Mouse (Mus musculus): Measurements from ENCODE around the gene Fcer1g. TPM values are rescaled to one million over a fixed set of nuclear protein-coding genes. Genes with fewer than 3 reads are reported as not detected.

Fcer1g gene
- polyA plus RNA-seq, 1 experiment, result 317 TPM

DNA sequence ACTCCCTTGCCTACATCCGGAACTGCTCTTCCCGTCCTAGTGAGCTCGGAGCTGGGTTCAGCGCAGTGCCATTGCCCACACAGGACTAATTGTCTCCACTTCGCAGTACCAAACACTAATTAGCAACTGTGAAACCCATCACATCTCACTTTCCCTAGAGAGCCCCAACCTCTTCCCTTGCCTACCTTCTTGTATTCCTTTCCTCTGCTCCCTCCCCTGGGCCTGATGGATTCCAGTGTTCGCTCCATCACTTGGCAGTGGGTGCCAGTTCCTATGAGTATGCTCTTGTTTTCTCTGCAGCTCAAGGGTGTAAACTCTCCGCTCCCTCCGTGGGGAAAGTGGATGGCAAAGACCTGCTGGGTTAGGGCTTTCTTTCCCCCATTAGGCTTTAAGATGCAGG lies 48.5 kb downstream of the Fcer1g start:
- Histone ChIP-seq H3K4me1 (ENCODE audit: control insufficient read depth, insufficient read depth, low read length) (no peaks in the 10 kb centered on the region; the same call in 1 of the 2 replicates), H3K4me3 (replicated peaks; ENCODE audit: control insufficient read depth, low read depth, low read length) (no peak overlapping the region), H3K27ac (ENCODE audit: control insufficient read depth, insufficient read depth, low read depth, low read length, poor library complexity) (no peak overlapping the region)
- no peak for TF ChIP-seq CTCF (IDR thresholded peaks at IDR 0.05; ENCODE audit: control insufficient read depth, insufficient read depth, low read length)
- no peak for TF ChIP-seq POLR2A (IDR thresholded peaks at IDR 0.05; ENCODE audit: borderline replicate concordance, control insufficient read depth, low read depth, low read length)
- WGBS, result 81% methylated on average over 8 of the region's 8 CpGs

- WGBS, result under 1% methylated on average over 7 of the region's 7 CpGs
- Histone ChIP-seq H3K27ac (ENCODE audit: control insufficient read depth, insufficient read depth, low read depth, low read length, poor library complexity) (no peak overlapping the region), H3K4me1 (ENCODE audit: control insufficient read depth, insufficient read depth, low read length) (no peaks in the 10 kb centered on the region; the same call in 1 of the 2 replicates), H3K4me3 (replicated peaks; ENCODE audit: control insufficient read depth, low read depth, low read length) (no peak overlapping the region)
- TF ChIP-seq CTCF (IDR thresholded peaks at IDR 0.05; ENCODE audit: control insufficient read depth, insufficient read depth, low read length) (no peak), POLR2A (IDR thresholded peaks at IDR 0.05; ENCODE audit: borderline replicate concordance, control insufficient read depth, low read depth, low read length) (no peak)
Observed at GRCm38 (mm10) chr1:171184314-171184713, 49.9 kb downstream of the Fcer1g start.

DNA sequence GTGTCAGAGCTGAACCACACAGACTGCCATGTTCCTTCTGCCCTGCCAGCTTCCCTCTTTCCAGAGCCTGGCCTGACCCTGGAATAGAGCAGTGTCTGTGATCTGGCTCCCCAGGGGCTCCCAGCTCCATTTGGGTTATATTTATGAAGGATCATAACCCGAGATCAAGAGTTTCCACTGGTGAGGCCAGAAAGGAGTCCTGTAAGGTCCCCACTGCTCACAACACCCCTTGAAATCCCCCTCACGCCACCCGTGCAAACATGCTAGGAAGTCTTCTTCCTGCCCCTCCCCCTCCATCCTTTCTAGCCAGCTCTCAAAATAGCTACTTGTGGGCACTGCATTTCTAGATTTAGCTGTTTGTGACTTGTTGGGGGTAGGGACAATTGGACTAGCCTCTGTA lies 50.5 kb downstream of the Fcer1g start:
- Histone ChIP-seq H3K4me3 (replicated peaks; ENCODE audit: control insufficient read depth, low read depth, low read length) (no peak overlapping the region), H3K4me1 (ENCODE audit: control insufficient read depth, insufficient read depth, low read length) (no peaks in the 10 kb centered on the region; the same call in 1 of the 2 replicates), H3K27ac (ENCODE audit: control insufficient read depth, insufficient read depth, low read depth, low read length, poor library complexity) (no peak overlapping the region)
- WGBS, result 9% methylated on average over 3 of the region's 3 CpGs
- TF ChIP-seq CTCF (IDR thresholded peaks at IDR 0.05; ENCODE audit: control insufficient read depth, insufficient read depth, low read length) (no peak), POLR2A (IDR thresholded peaks at IDR 0.05; ENCODE audit: borderline replicate concordance, control insufficient read depth, low read depth, low read length) (no peak)

- Histone ChIP-seq H3K4me3 (replicated peaks; ENCODE audit: control insufficient read depth, low read depth, low read length) (no peak overlapping the region), H3K4me1 (ENCODE audit: control insufficient read depth, insufficient read depth, low read length) (no peaks in the 10 kb centered on the region; the same call in 1 of the 2 replicates), H3K27ac (ENCODE audit: control insufficient read depth, insufficient read depth, low read depth, low read length, poor library complexity) (no peak overlapping the region)
- WGBS, result 78% methylated on average over 3 of the region's 3 CpGs
- TF ChIP-seq POLR2A (IDR thresholded peaks at IDR 0.05; ENCODE audit: borderline replicate concordance, control insufficient read depth, low read depth, low read length) (no peak), CTCF (IDR thresholded peaks at IDR 0.05; ENCODE audit: control insufficient read depth, insufficient read depth, low read length) (no peak)
Observed at GRCm38 (mm10) chr1:171183025-171183424, 51.1 kb downstream of the Fcer1g start.

Other genes starting within 250 kb of the Fcer1g start
- 10.4 and 24.3 TPM in 2 replicates for gene Fcgr4, start 215.4 kb downstream of the Fcer1g start, polyA plus RNA-seq (2011; ENCODE audit: insufficient read depth, insufficient read length, low replicate concordance, missing spikeins)
- gene Fcgr3, start 169.4 kb downstream of the Fcer1g start, polyA plus RNA-seq (2011; ENCODE audit: insufficient read depth, insufficient read length, low replicate concordance, missing spikeins), result 18.2 and 56.7 TPM in 2 replicates
- gene Cfap126, start 120.4 kb downstream of the Fcer1g start, polyA plus RNA-seq (2011; ENCODE audit: insufficient read depth, insufficient read length, low replicate concordance, missing spikeins), result not detected in 2 replicates
- 63.6 and 72.1 TPM in 2 replicates for gene Sdhc, start 83.8 kb downstream of the Fcer1g start, polyA plus RNA-seq (2011; ENCODE audit: insufficient read depth, insufficient read length, low replicate concordance, missing spikeins)
- gene Mpz, start 83.7 kb downstream of the Fcer1g start, polyA plus RNA-seq (2011; ENCODE audit: insufficient read depth, insufficient read length, low replicate concordance, missing spikeins), result not detected in 2 replicates
- 4.3 and 5.1 TPM in 2 replicates for gene Pcp4l1, start 38.1 kb downstream of the Fcer1g start, polyA plus RNA-seq (2011; ENCODE audit: insufficient read depth, insufficient read length, low replicate concordance, missing spikeins)
- 0.80 and 1.0 TPM in 2 replicates for gene Nr1i3, start 20.4 kb downstream of the Fcer1g start, polyA plus RNA-seq (2011; ENCODE audit: insufficient read depth, insufficient read length, low replicate concordance, missing spikeins)
- gene Tomm40l, start 11.9 kb downstream of the Fcer1g start, polyA plus RNA-seq (2011; ENCODE audit: insufficient read depth, insufficient read length, low replicate concordance, missing spikeins), result 10.8 and 20.1 TPM in 2 replicates
- 66.3 and 203 TPM in 2 replicates for gene Apoa2, start 9.3 kb downstream of the Fcer1g start, polyA plus RNA-seq (2011; ENCODE audit: insufficient read depth, insufficient read length, low replicate concordance, missing spikeins)
- gene Adamts4, start 16.1 kb upstream of the Fcer1g start, polyA plus RNA-seq (2011; ENCODE audit: insufficient read depth, insufficient read length, low replicate concordance, missing spikeins), result 0.25 TPM in 1 of 2 replicates, not detected in the other
- 109 and 134 TPM in 2 replicates for gene Ndufs2, start 17.0 kb upstream of the Fcer1g start, polyA plus RNA-seq (2011; ENCODE audit: insufficient read depth, insufficient read length, low replicate concordance, missing spikeins)
- gene B4galt3, start 36.0 kb upstream of the Fcer1g start, polyA plus RNA-seq (2011; ENCODE audit: insufficient read depth, insufficient read length, low replicate concordance, missing spikeins), result 29.8 and 67.5 TPM in 2 replicates
- gene Ppox, start 46.8 kb upstream of the Fcer1g start, polyA plus RNA-seq (2011; ENCODE audit: insufficient read depth, insufficient read length, low replicate concordance, missing spikeins), result 197 and 282 TPM in 2 replicates
- gene Usp21, start 53.6 kb upstream of the Fcer1g start, polyA plus RNA-seq (2011; ENCODE audit: insufficient read depth, insufficient read length, low replicate concordance, missing spikeins), result 39.1 and 60.0 TPM in 2 replicates
- 34.0 and 84.2 TPM in 2 replicates for gene Ufc1, start 60.7 kb upstream of the Fcer1g start, polyA plus RNA-seq (2011; ENCODE audit: insufficient read depth, insufficient read length, low replicate concordance, missing spikeins)
- 31.6 and 49.7 TPM in 2 replicates for gene Dedd, start 94.8 kb upstream of the Fcer1g start, polyA plus RNA-seq (2011; ENCODE audit: insufficient read depth, insufficient read length, low replicate concordance, missing spikeins)
- 16.0 and 18.8 TPM in 2 replicates for gene Nit1, start 111.3 kb upstream of the Fcer1g start, polyA plus RNA-seq (2011; ENCODE audit: insufficient read depth, insufficient read length, low replicate concordance, missing spikeins)
- gene Pfdn2, start 111.3 kb upstream of the Fcer1g start, polyA plus RNA-seq (2011; ENCODE audit: insufficient read depth, insufficient read length, low replicate concordance, missing spikeins), result 73.2 and 94.4 TPM in 2 replicates
- 1.3 TPM in 1 of 2 replicates, not detected in the other for gene Klhdc9, start 126.4 kb upstream of the Fcer1g start, polyA plus RNA-seq (2011; ENCODE audit: insufficient read depth, insufficient read length, low replicate concordance, missing spikeins)
- gene Nectin4, start 135.7 kb upstream of the Fcer1g start, polyA plus RNA-seq (2011; ENCODE audit: insufficient read depth, insufficient read length, low replicate concordance, missing spikeins), result 0.27 and 1.1 TPM in 2 replicates
- 36.8 and 72.9 TPM in 2 replicates for gene Arhgap30, start 154.6 kb upstream of the Fcer1g start, polyA plus RNA-seq (2011; ENCODE audit: insufficient read depth, insufficient read length, low replicate concordance, missing spikeins)
- gene Usf1, start 176.9 kb upstream of the Fcer1g start, polyA plus RNA-seq (2011; ENCODE audit: insufficient read depth, insufficient read length, low replicate concordance, missing spikeins), result 48.6 and 92.2 TPM in 2 replicates
- 8.7 and 19.3 TPM in 2 replicates for gene Tstd1, start 184.5 kb upstream of the Fcer1g start, polyA plus RNA-seq (2011; ENCODE audit: insufficient read depth, insufficient read length, low replicate concordance, missing spikeins)
- gene F11r, start 203.2 kb upstream of the Fcer1g start, polyA plus RNA-seq (2011; ENCODE audit: insufficient read depth, insufficient read length, low replicate concordance, missing spikeins), result 13.2 and 21.5 TPM in 2 replicates